Mouse (Mus musculus) CH12.LX (cell line): ENCODE results near the gene Ramp1. TPM values are rescaled to one million over a fixed set of nuclear protein-coding genes. Genes with fewer than 3 reads are reported as not detected.

ENCODE experiments used
- DNase-seq: peaks from one replicate; pipeline ENCODE4 v3.0.0-alpha.2; 2013; ENCODE audit errors: extremely low read depth
- H3K27ac ChIP-seq: 2 replicates; pipeline ENCODE4 v1.5.1; 2012; ENCODE audit warnings: low read depth, mild to moderate bottlenecking, control low read depth, moderate library complexity; ENCODE audit not compliant: insufficient read depth
- H3K27me3 ChIP-seq: replicated peaks from 2 replicates; pipeline ENCODE3; 2012; ENCODE audit warnings: inconsistent platforms
- H3K36me3 ChIP-seq, 2 experiments: replicated peaks in 1 of 2; 2 replicates each; pipeline versions ENCODE3 to v1.6.1; 2012; ENCODE audit warnings: inconsistent platforms in 1 of 2, low read length in 1 of 2, mild to moderate bottlenecking in 1 of 2, mixed read lengths in 1 of 2, moderate library complexity in 1 of 2; ENCODE audit not compliant: control insufficient read depth in 1 of 2, insufficient read depth in 1 of 2
- H3K4me1 ChIP-seq, 2 experiments: 2 replicates each; pipeline ENCODE4 v1.6.1; 2012; ENCODE audit warnings: inconsistent platforms in 1 of 2, moderate library complexity in 1 of 2; ENCODE audit not compliant: insufficient read depth in 2 of 2, control insufficient read depth in 1 of 2
- H3K4me2 ChIP-seq: 2 replicates; pipeline ENCODE4 v1.6.1; 2012; ENCODE audit warnings: low read depth, mild to moderate bottlenecking, control low read depth; ENCODE audit not compliant: poor library complexity, insufficient read depth, severe bottlenecking
- H3K4me3 ChIP-seq, 3 experiments: fragments of 150-350 bp in 1 of 3; sonication (generic) in 1 of 3; replicated peaks in 1 of 3; 2 replicates each; pipeline versions ENCODE3 to v1.5.1; 2011 to 2012; ENCODE audit warnings: low read depth in 2 of 3, low read length in 2 of 3, mild to moderate bottlenecking in 2 of 3, moderate library complexity in 2 of 3, control low read depth in 1 of 3, improper control_type of control experiment in 1 of 3, inconsistent platforms in 1 of 3, mixed read lengths in 1 of 3; ENCODE audit not compliant: poor library complexity in 1 of 3
- H3K79me2 ChIP-seq: replicated peaks from 2 replicates; pipeline ENCODE4 v1.6.1; 2012; ENCODE audit warnings: mild to moderate bottlenecking, moderate library complexity; ENCODE audit not compliant: control insufficient read depth, poor library complexity, insufficient read depth, severe bottlenecking; ENCODE audit errors: extremely low read depth
- H3K9ac ChIP-seq: 2 replicates; pipeline ENCODE4 v1.6.1; 2012; ENCODE audit warnings: low read depth, mild to moderate bottlenecking, control low read depth, moderate library complexity; ENCODE audit not compliant: insufficient read depth
- H3K9me3 ChIP-seq: replicated peaks from 2 replicates; pipeline ENCODE3; 2012; ENCODE audit warnings: low read length, inconsistent platforms, mixed read lengths
- CHD1 ChIP-seq: IDR thresholded peaks from 2 replicates; pipeline ENCODE4 v1.6.1; 2012; ENCODE audit warnings: low read depth, low read length, improper control_type of control experiment, inconsistent platforms
- CHD2 ChIP-seq: IDR thresholded peaks from 2 replicates; pipeline ENCODE4 v1.6.1; 2011; ENCODE audit warnings: low read length, improper control_type of control experiment
- CTCF ChIP-seq, 2 experiments: IDR thresholded peaks in 1 of 2; conservative IDR thresholded peaks in 1 of 2; 2 replicates each; pipeline ENCODE4 v1.5.1; 2011 to 2012; ENCODE audit warnings: low read depth in 2 of 2, low read length in 2 of 2, improper control_type of control experiment in 1 of 2, inconsistent platforms in 1 of 2, mild to moderate bottlenecking in 1 of 2, moderate library complexity in 1 of 2
- E2F4 ChIP-seq: IDR thresholded peaks from 2 replicates; pipeline ENCODE4 v1.6.1; 2011; ENCODE audit warnings: low read depth, low read length, improper control_type of control experiment; ENCODE audit not compliant: insufficient replicate concordance
- ELF1 ChIP-seq: IDR thresholded peaks from 2 replicates; pipeline ENCODE4 v1.6.1; 2014; ENCODE audit warnings: low read depth, mild to moderate bottlenecking, inconsistent platforms, low read length, improper control_type of control experiment
- EP300 ChIP-seq: IDR thresholded peaks from 2 replicates; pipeline ENCODE4 v1.6.1; 2011; ENCODE audit warnings: low read length, improper control_type of control experiment
- JUND ChIP-seq: conservative IDR thresholded peaks from 2 replicates; pipeline ENCODE4 v1.6.1; 2011; ENCODE audit warnings: low read depth, low read length, improper control_type of control experiment
- KAT2A ChIP-seq: IDR thresholded peaks from 2 replicates; pipeline ENCODE4 v1.6.1; 2012; ENCODE audit warnings: low read length, improper control_type of control experiment, inconsistent platforms; ENCODE audit not compliant: insufficient replicate concordance
- MAFK ChIP-seq: IDR thresholded peaks from 2 replicates; pipeline ENCODE4 v1.6.1; 2011; ENCODE audit warnings: low read length, improper control_type of control experiment; ENCODE audit not compliant: insufficient replicate concordance
- MAZ ChIP-seq: IDR thresholded peaks from 2 replicates; pipeline ENCODE4 v1.6.1; 2012; ENCODE audit warnings: low read depth, mild to moderate bottlenecking, inconsistent platforms, low read length, improper control_type of control experiment, moderate library complexity
- MYC ChIP-seq: IDR thresholded peaks from 2 replicates; pipeline ENCODE4 v1.6.1; 2011; ENCODE audit warnings: low read depth, mild to moderate bottlenecking, improper control_type of control experiment, low read length
- PAX5 ChIP-seq: IDR thresholded peaks from 2 replicates; pipeline ENCODE4 v1.6.1; 2012; ENCODE audit warnings: low read length, inconsistent platforms, mixed read lengths
- POLR2A ChIP-seq: IDR thresholded peaks from 2 replicates; pipeline ENCODE4 v1.6.1; 2011; ENCODE audit warnings: low read depth, mild to moderate bottlenecking, improper control_type of control experiment, low read length
- POLR2AphosphoS2 ChIP-seq: IDR thresholded peaks from 2 replicates; pipeline ENCODE4 v1.6.1; 2011; ENCODE audit warnings: low read depth, low read length, improper control_type of control experiment
- RAD21 ChIP-seq: IDR thresholded peaks from 2 replicates; pipeline ENCODE4 v1.6.1; 2011; ENCODE audit warnings: low read depth, mild to moderate bottlenecking, low read length, improper control_type of control experiment, moderate library complexity
- SIN3A ChIP-seq: IDR thresholded peaks from 2 replicates; pipeline ENCODE4 v1.6.1; 2012; ENCODE audit warnings: low read length, improper control_type of control experiment, inconsistent platforms
- TBP ChIP-seq: conservative IDR thresholded peaks from 2 replicates; pipeline ENCODE4 v1.6.1; 2011; ENCODE audit warnings: low read depth, low read length, improper control_type of control experiment
- TCF12 ChIP-seq: IDR thresholded peaks from 2 replicates; pipeline ENCODE4 v1.6.1; 2014; ENCODE audit warnings: low read depth, mild to moderate bottlenecking, inconsistent platforms, low read length, improper control_type of control experiment
- UBTF ChIP-seq: IDR thresholded peaks from 2 replicates; pipeline ENCODE4 v1.6.1; 2012; ENCODE audit warnings: low read depth, mild to moderate bottlenecking, inconsistent platforms, low read length, improper control_type of control experiment, moderate library complexity
- USF1 ChIP-seq: IDR thresholded peaks from 2 replicates; pipeline ENCODE4 v1.6.1; 2014; ENCODE audit warnings: low read depth, mild to moderate bottlenecking, inconsistent platforms, low read length, improper control_type of control experiment
- USF2 ChIP-seq: conservative IDR thresholded peaks from 2 replicates; pipeline ENCODE4 v1.6.1; 2011; ENCODE audit warnings: low read depth, low read length, improper control_type of control experiment
- ZC3H11A ChIP-seq: IDR thresholded peaks from 2 replicates; pipeline ENCODE4 v1.6.1; 2012; ENCODE audit warnings: low read depth, mild to moderate bottlenecking, inconsistent platforms, low read length, improper control_type of control experiment
- ZMIZ1 ChIP-seq: IDR thresholded peaks from 2 replicates; pipeline ENCODE4 v1.6.1; 2012; ENCODE audit warnings: low read depth, mild to moderate bottlenecking, inconsistent platforms, low read length, improper control_type of control experiment
- dilution Hi-C: fragments of 300-500 bp; cut with MboI; formaldehyde crosslinking; loops from 2 replicates; pipeline ENCODE4 v1.14.3; 2020; ENCODE audit warnings: low sequenced_read_pairs; ENCODE audit not compliant: extremely low pct_unique_long_range_greater_than_20kb, extremely low pct_ligation_motif_present
- in situ Hi-C: fragments of 300-500 bp; cut with MboI; formaldehyde crosslinking; loops from 3 replicates; pipeline ENCODE4 v1.14.3; 2019; ENCODE audit warnings: low sequenced_read_pairs, low pct_ligation_motif_present, low pct_unique_long_range_greater_than_20kb, mixed read lengths
- polyA plus RNA-seq: library from polyadenylated mRNA; unstranded; fragments of >175 nt; gene quantifications from 2 replicates; pipeline ENCODE4 v1.2.1, GENCODE M21; 2012; ENCODE audit warnings: low read depth; ENCODE audit not compliant: insufficient read length
- total RNA-seq, 2 experiments: library from RNA; depleted of rRNA; stranded (reverse); fragments of 300-350 nt in 1 of 2; fragments of >200 nt in 1 of 2; gene quantifications; 2 replicates each; pipeline ENCODE4 v1.2.3; 2012 to 2014

The Ramp1 gene
- total and polyA plus RNA-seq, 3 experiments = not detected

DNA sequence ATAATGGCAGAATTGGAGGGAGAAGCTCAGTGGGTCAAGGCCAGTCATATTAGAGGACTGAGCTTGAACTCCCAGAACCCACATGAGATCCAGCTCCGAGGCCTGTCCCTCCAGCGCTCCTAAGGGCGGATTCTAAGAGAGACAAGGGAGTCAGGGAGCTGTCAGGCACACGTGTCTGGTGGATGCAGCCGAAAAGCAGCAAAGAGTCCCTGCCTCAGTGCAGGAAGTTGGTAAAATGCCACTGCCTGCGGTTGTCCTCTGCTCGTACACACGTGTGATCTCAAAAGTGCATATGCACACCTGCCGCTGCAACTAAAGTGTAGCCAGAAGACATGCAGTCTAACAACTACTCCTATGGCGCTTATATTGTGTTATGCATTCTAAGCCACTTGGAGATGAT is 3.7 kb downstream of the Ramp1 start:
- Histone ChIP-seq H3K79me2 (no peaks in the 10 kb centered on the region), H3K9me3 (peaks cover 3% of the 10 kb centered on the region), H3K4me1 (peaks cover 8 to 14% of the 10 kb centered on the region in 2 experiments), H3K27me3 (peaks cover 2% of the 10 kb centered on the region), H3K4me2 (no peak overlapping the region), H3K4me3 (no peak overlapping the region), H3K36me3 (no peaks in the 10 kb centered on the region), H3K27ac (no peak overlapping the region), H3K9ac (no peak overlapping the region)
- DNase-seq = no peak
- dilution Hi-C loops (no loop called here), in situ Hi-C loops (loop anchor here (5.0 to 10.0 kb wide), 2 partner anchors 34 to 61 kb away; no protein-coding TSS in a partner anchor)
- TF ChIP-seq JUND (no peak), POLR2AphosphoS2 (no peak), SIN3A (no peak), USF1 (no peak), PAX5 (no peak), MAZ (no peak), RAD21 (no peak), ELF1 (no peak), CTCF (conservative IDR thresholded peaks at IDR 0.05 in 1 of 2, IDR thresholded peaks at IDR 0.05 in 1 of 2; ENCODE audit: low read depth in 2 of 2, low read length in 2 of 2) (no peak), EP300 (no peak), TBP (no peak), TCF12 (no peak), CHD2 (no peak), ZMIZ1 (no peak), KAT2A (no peak), MYC (no peak), UBTF (no peak)

DNA sequence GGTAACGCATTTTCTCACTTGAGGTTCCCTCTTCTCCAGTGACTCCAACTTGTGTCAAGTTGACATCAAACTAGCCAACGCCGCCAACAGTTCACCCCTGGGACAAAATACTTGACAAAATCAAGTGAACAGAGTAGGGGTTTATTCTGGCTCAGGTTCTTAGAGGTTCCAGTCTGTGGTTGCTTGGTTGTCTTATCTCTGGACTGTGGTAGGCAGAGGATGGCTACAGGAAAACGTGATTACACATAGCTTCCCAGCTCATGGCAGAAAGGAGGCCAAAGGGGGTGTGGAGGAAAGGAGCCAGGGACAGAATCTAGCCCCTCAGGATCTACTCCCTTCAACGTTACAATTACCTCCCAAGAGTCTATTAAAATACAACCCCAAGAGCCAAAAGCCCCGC is 7.1 kb downstream of the Ramp1 start:
- H3K4me3 ChIP-seq = no peak overlapping the region
- H3K27ac ChIP-seq = no peak overlapping the region

More for the DNA sequence above, 7.1 kb downstream of the Ramp1 start:
- TF ChIP-seq POLR2A (no peak), CHD2 (no peak), E2F4 (no peak), CHD1 (no peak), MAFK (no peak), SIN3A (no peak), KAT2A (no peak), ZC3H11A (no peak), USF2 (no peak)
- H3K27me3 ChIP-seq = peaks cover 2% of the 10 kb centered on the region
- H3K36me3 ChIP-seq = no peaks in the 10 kb centered on the region
- DNase-seq = no peak
- dilution Hi-C loops (no loop called here), in situ Hi-C loops (loop anchor here (10.0 kb wide), 1 partner anchor 58 kb away; no protein-coding TSS in a partner anchor)
- peaks cover 3% of the 10 kb centered on the region for H3K9me3 ChIP-seq
- no peak overlapping the region for H3K9ac ChIP-seq
- H3K4me1 ChIP-seq = peaks cover 8 to 23% of the 10 kb centered on the region in 2 experiments
- H3K4me2 ChIP-seq = no peak overlapping the region
- H3K79me2 ChIP-seq = no peaks in the 10 kb centered on the region
